Mouse (Mus musculus): Measurements from ENCODE around the gene Rb1.

- no peak for TF ChIP-seq CTCF (IDR thresholded peaks at IDR 0.05; ENCODE audit: insufficient read depth, low read length)
- TF ChIP-seq POLR2A (IDR thresholded peaks at IDR 0.05; ENCODE audit: borderline replicate concordance, extremely low read depth, low read depth, low read length), result no peak
Observed at GRCm38 (mm10) chr14:73370078-73370670, 44.6 kb upstream of the Rb1 start.
